Mouse (Mus musculus) kidney, postnatal 0 days (tissue): ENCODE measurements at regions not wholly inside any gene's neighbourhood (a gene's known extent, or its start where the extent isn't known, plus 50 kb on each side); places are given as distances from the start of the nearest gene placed in this dataset.

Experiments
- ATAC-seq: fragments of 200-750 bp; cut with Nextera tagmentation; replicated peaks from 2 replicates; pipeline ENCODE4 v1.8.0; 2017; ENCODE audit warnings: low read depth, moderate number of reproducible peaks, moderate TSS enrichment, moderate library complexity; ENCODE audit not compliant: low FRiP score
- DNase-seq: peaks from one replicate; pipeline ENCODE4 v3.0.0-alpha.2; 2016; ENCODE audit warnings: low spot score
- H3K27ac ChIP-seq: fragments of 300-500 bp; sonication (generic); 2 replicates; pipeline ENCODE4 v1.5.1; 2014; ENCODE audit warnings: mild to moderate bottlenecking
- H3K27me3 ChIP-seq: fragments of 300-500 bp; sonication (generic); 2 replicates; pipeline ENCODE4 v1.6.1; 2014; ENCODE audit warnings: low read length, mixed read lengths; ENCODE audit not compliant: insufficient read depth
- H3K36me3 ChIP-seq: fragments of 300-500 bp; sonication (generic); 2 replicates; pipeline ENCODE4 v1.6.1; 2014; ENCODE audit warnings: low read length, mixed read lengths; ENCODE audit not compliant: insufficient read depth
- H3K4me1 ChIP-seq: fragments of 300-500 bp; sonication (generic); replicated peaks from 2 replicates; pipeline ENCODE4 v1.6.1; 2014; ENCODE audit warnings: antibody characterized with exemption, low read length, mixed read lengths; ENCODE audit not compliant: insufficient read depth
- H3K4me2 ChIP-seq: fragments of 300-500 bp; sonication (generic); 2 replicates; pipeline ENCODE4 v1.6.1; 2014; ENCODE audit warnings: mild to moderate bottlenecking, low read length, moderate library complexity, mixed read lengths
- H3K4me3 ChIP-seq: fragments of 300-500 bp; sonication (generic); replicated peaks from 2 replicates; pipeline ENCODE4 v1.5.1; 2014; ENCODE audit warnings: low read depth, low read length
- H3K9ac ChIP-seq: fragments of 300-500 bp; sonication (generic); 2 replicates; pipeline ENCODE4 v1.6.1; 2014; ENCODE audit warnings: low read depth, low read length
- H3K9me3 ChIP-seq: fragments of 300-500 bp; sonication (generic); replicated peaks from 2 replicates; pipeline ENCODE4 v1.6.1; 2016; ENCODE audit warnings: low read length, inconsistent platforms, mixed read lengths
- CTCF ChIP-seq: IDR thresholded peaks from 2 replicates; pipeline ENCODE4 v1.5.1; 2016; ENCODE audit warnings: antibody characterized with exemption, low read depth, mild to moderate bottlenecking, moderate library complexity
- WGBS: fragments of 180-500 bp; shearing (Covaris S2); extraction: QIAGEN DNeasy Blood & Tissue Kit; methylation state at CpG from one replicate; pipeline ENCODE4 v1.1.7; 2014; 5-methylcytosine and 5-hydroxymethylcytosine counted together

- Histone ChIP-seq H3K4me1 (no peaks in the 10 kb centered on the region), H3K27me3 (no peaks in the 10 kb centered on the region), H3K9me3 (no peaks in the 10 kb centered on the region), H3K27ac (no peak overlapping the region), H3K9ac (no peak overlapping the region), H3K36me3 (no peaks in the 10 kb centered on the region), H3K4me2 (no peak overlapping the region), H3K4me3 (no peak overlapping the region)
- 33% methylated on average over 24 of the region's 24 CpGs for WGBS
- no peak for ATAC-seq
- TF ChIP-seq CTCF = no peak
- no peak for DNase-seq
These were observed 323.6 kb downstream of the Icos start for GRCm38 (mm10) chr1:61301041-61302030.

GRCm38 (mm10) chr1:61302570-61303071, 324.9 kb downstream of the Icos start:
- no peak for TF ChIP-seq CTCF
- H3K4me2 ChIP-seq = no peak overlapping the region
- DNase-seq = no peak
- 77% methylated on average over 8 of the region's 8 CpGs for WGBS
- no peak for ATAC-seq
- no peaks in the 10 kb centered on the region for H3K36me3 ChIP-seq
- H3K9ac ChIP-seq = no peak overlapping the region
- no peak overlapping the region for H3K27ac ChIP-seq
- no peaks in the 10 kb centered on the region for H3K4me1 ChIP-seq
- H3K9me3 ChIP-seq = no peaks in the 10 kb centered on the region
- no peak overlapping the region for H3K4me3 ChIP-seq
- H3K27me3 ChIP-seq = no peaks in the 10 kb centered on the region

DNA sequence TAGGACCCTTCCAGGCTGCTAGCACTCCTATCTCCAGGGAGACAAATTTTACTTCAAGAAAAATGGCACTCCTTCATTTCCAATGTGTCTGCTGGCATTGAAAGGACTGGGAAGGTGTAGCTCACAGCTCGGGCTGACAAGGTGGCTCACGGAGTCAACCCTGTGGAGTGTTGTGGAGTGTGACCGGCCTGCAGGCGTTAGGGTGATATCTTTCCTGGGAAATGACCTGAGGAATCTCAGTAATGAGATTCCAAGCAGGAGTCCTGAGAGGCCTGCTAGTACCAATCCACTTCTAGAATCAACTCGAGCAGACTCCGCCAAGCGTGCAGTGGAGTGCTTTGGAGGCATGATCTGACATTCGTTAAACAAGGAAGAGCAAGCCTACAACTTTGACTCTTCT, 328.6 kb downstream of the Icos start:
- Histone ChIP-seq H3K9me3 (no peaks in the 10 kb centered on the region), H3K9ac (no peak overlapping the region), H3K4me3 (no peak overlapping the region), H3K4me2 (no peak overlapping the region), H3K27me3 (no peaks in the 10 kb centered on the region), H3K4me1 (no peaks in the 10 kb centered on the region), H3K36me3 (no peaks in the 10 kb centered on the region), H3K27ac (no peak overlapping the region)
- 46% methylated on average over 8 of the region's 8 CpGs for WGBS
- DNase-seq = peak; percentile 13
- TF ChIP-seq CTCF = no peak
- no peak for ATAC-seq

DNA sequence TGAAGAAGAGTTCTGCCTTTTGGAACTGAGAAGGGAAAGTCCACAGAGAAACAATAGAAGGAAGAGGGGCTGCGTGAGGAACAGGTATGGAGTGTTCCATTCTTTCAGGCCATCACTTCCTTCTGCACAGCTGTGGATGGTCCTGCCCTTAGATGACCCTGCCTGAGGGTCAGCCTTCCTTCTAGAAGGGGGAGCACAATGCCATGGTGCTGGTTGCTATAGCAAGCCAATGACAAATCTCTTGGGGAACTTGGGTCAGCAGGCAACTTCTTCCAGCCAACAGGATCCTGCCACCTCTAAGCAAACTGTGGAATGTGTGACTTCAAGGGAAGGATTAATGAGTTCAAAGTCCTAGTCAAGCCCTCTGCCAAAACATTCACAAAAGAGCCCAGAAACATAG, 329.1 kb upstream of the Pard3b start:
- ATAC-seq (no peak), DNase-seq (peak; percentile 15)
- WGBS = 76% methylated on average over 1 of the region's 1 CpGs
- no peak overlapping the region for H3K4me3 ChIP-seq
- no peaks in the 10 kb centered on the region for H3K4me1 ChIP-seq
- no peak overlapping the region for H3K27ac ChIP-seq
- no peak overlapping the region for H3K4me2 ChIP-seq
- H3K9ac ChIP-seq = no peak overlapping the region
- no peak for TF ChIP-seq CTCF
- H3K27me3 ChIP-seq = no peaks in the 10 kb centered on the region
- H3K36me3 ChIP-seq = no peaks in the 10 kb centered on the region
- H3K9me3 ChIP-seq = no peaks in the 10 kb centered on the region

GRCm38 (mm10) chr1:61310063-61310760, 328.4 kb upstream of the Pard3b start:
- DNase-seq (peak; percentile 29), ATAC-seq (no peak)
- Histone ChIP-seq H3K27ac (no peak overlapping the region), H3K9me3 (no peaks in the 10 kb centered on the region), H3K36me3 (no peaks in the 10 kb centered on the region), H3K4me2 (no peak overlapping the region), H3K27me3 (no peaks in the 10 kb centered on the region), H3K4me3 (no peak overlapping the region), H3K4me1 (no peaks in the 10 kb centered on the region), H3K9ac (no peak overlapping the region)
- TF ChIP-seq CTCF = no peak
- WGBS = 85% methylated on average over 3 of the region's 3 CpGs

- Histone ChIP-seq H3K27me3 (no peaks in the 10 kb centered on the region), H3K4me1 (no peaks in the 10 kb centered on the region), H3K9me3 (no peaks in the 10 kb centered on the region), H3K4me3 (no peak overlapping the region), H3K4me2 (no peak overlapping the region), H3K27ac (no peak overlapping the region), H3K36me3 (no peaks in the 10 kb centered on the region), H3K9ac (no peak overlapping the region)
- 38% methylated on average over 2 of the region's 2 CpGs for WGBS
- ATAC-seq (no peak), DNase-seq (no peak)
- no peak for TF ChIP-seq CTCF
These were observed 327.9 kb upstream of the Pard3b start for GRCm38 (mm10) chr1:61310761-61311090.
